Mouse (Mus musculus) gastrocnemius, adult 2 months (tissue): ENCODE data around the gene Bace2. TPM values are rescaled to one million over a fixed set of nuclear protein-coding genes. Genes with fewer than 3 reads are reported as not detected.

Experiments
- DNase-seq: peaks from one replicate; pipeline ENCODE4 v3.0.0; 2022
- H3K27ac ChIP-seq: fragments of 200-600 bp; 2 replicates; pipeline ENCODE4 v1.8.1; 2022; ENCODE audit warnings: mild to moderate bottlenecking
- H3K4me3 ChIP-seq: fragments of 200-600 bp; 2 replicates; pipeline ENCODE4 v1.8.1; 2022; ENCODE audit warnings: mild to moderate bottlenecking, moderate library complexity
- CTCF ChIP-seq: fragments of 200-600 bp; IDR thresholded peaks from 2 replicates; pipeline ENCODE4 v1.8.1; 2022; ENCODE audit warnings: antibody characterized with exemption, mild to moderate bottlenecking, moderate library complexity
- intact Hi-C: fragments of 180-260 bp; cut with DNase I; formaldehyde crosslinking; loops from one replicate; pipeline ENCODE4 v1.15.1; 2025
- long read RNA-seq, 2 experiments: library from polyadenylated mRNA; stranded (forward); transcript quantifications; one replicate each; pipeline ENCODE4 v2.0.0; 2021
- total RNA-seq, 2 experiments: library from RNA; stranded (reverse); gene quantifications; 2 replicates each; pipeline ENCODE4 v1.2.3; 2021

Bace2 gene
- total RNA-seq = 1 to 10 TPM; 1.1 to 2.9 TPM
- long read RNA-seq, experiment 1, full-length matches to known transcripts = 3 of 4 reads
- long read RNA-seq, experiment 1, partial matches to known transcripts = 1 of 4 reads
- long read RNA-seq, experiment 1, other reads (novel, unspliced or antisense) = 0 of 4 reads
- long read RNA-seq, experiment 2, full-length matches to known transcripts = 1 of 2 reads
- long read RNA-seq, experiment 2, partial matches to known transcripts = 1 of 2 reads
- long read RNA-seq, experiment 2, other reads (novel, unspliced or antisense) = 0 of 2 reads

GRCm38 (mm10) chr16:97356499-97357187 is at the start of gene Bace2:
Gene Bace2, plus strand, starts transcription at chr16:97356742.
- intact Hi-C loops = no loop called here
- Histone ChIP-seq H3K27ac (peak within 1 kb of the TSS; percentile 82), H3K4me3 (peak within 1 kb of the TSS; percentile 80)

DNA sequence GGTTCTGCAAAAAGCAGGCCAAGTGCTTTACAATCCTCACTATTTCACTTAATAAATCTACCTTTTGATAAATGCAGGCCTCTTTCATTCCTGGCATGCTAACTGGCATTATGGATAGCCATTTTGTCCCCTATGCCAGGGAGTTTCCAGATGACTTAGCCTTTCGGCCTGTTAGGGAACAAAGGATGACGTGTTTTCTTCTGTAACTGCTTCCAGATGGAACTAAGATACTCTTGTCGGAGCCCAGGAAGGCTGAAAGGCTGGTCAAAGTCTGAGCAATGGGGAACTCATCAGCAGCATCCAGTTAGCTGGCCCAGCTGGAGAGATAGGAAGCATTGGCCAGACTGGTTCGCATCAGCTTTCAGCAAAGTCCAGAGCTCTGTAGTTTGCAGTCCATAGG is 48.9 kb upstream of the Bace2 start:
- no peak for DNase-seq
- Histone ChIP-seq H3K27ac (no peak overlapping the region), H3K4me3 (no peak overlapping the region)
- intact Hi-C loops = no loop called here
- TF ChIP-seq CTCF = no peak

More at GRCm38 (mm10) chr16:97356499-97357187, at the start of gene Bace2:
- TF ChIP-seq CTCF = peak; percentile 72
- DNase-seq = peak; percentile 84

GRCm38 (mm10) chr16:97309796-97310569 is 46.6 kb upstream of the Bace2 start:
- intact Hi-C loops = loop anchor here (5.0 kb wide), 4 partner anchors 107 to 467 kb away; no protein-coding TSS in a partner anchor
- TF ChIP-seq CTCF = no peak
- H3K4me3 ChIP-seq = no peak overlapping the region
- H3K27ac ChIP-seq = no peak overlapping the region
- no peak for DNase-seq

- Histone ChIP-seq H3K27ac (no peak overlapping the region), H3K4me3 (no peak overlapping the region)
- no peak for DNase-seq
- TF ChIP-seq CTCF = no peak
- intact Hi-C loops = loop anchor here (5.0 kb wide), 4 partner anchors 107 to 467 kb away; no protein-coding TSS in a partner anchor
Measured at GRCm38 (mm10) chr16:97310570-97310846, 46.0 kb upstream of the Bace2 start.

GRCm38 (mm10) chr16:97312960-97313686 is 43.4 kb upstream of the Bace2 start:
- Histone ChIP-seq H3K27ac (no peak overlapping the region), H3K4me3 (no peak overlapping the region)
- peak; percentile 72 for DNase-seq
- peak; percentile 80 for TF ChIP-seq CTCF
- intact Hi-C loops = loop anchor here (5.0 kb wide), 4 partner anchors 104 to 464 kb away; no protein-coding TSS in a partner anchor

- no peak for TF ChIP-seq CTCF
- intact Hi-C loops = no loop called here
- H3K27ac ChIP-seq = no peak overlapping the region
- no peak overlapping the region for H3K4me3 ChIP-seq
- DNase-seq = no peak
Measured at GRCm38 (mm10) chr16:97321576-97321975, 35.0 kb upstream of the Bace2 start.

- Histone ChIP-seq H3K4me3 (no peak overlapping the region), H3K27ac (no peak overlapping the region)
- TF ChIP-seq CTCF = no peak
- intact Hi-C loops = no loop called here
- DNase-seq = no peak
Measured at GRCm38 (mm10) chr16:97322604-97323003, 33.9 kb upstream of the Bace2 start.

GRCm38 (mm10) chr16:97325975-97326374 is 30.6 kb upstream of the Bace2 start:
- peak; percentile 45 for TF ChIP-seq CTCF
- peak; percentile 22 for DNase-seq
- Histone ChIP-seq H3K4me3 (no peak overlapping the region), H3K27ac (no peak overlapping the region)
- intact Hi-C loops = no loop called here

- H3K27ac ChIP-seq = no peak overlapping the region
- TF ChIP-seq CTCF = no peak
- no peak for DNase-seq
- H3K4me3 ChIP-seq = no peak overlapping the region
- intact Hi-C loops = no loop called here
Measured at GRCm38 (mm10) chr16:97328602-97329001, 27.9 kb upstream of the Bace2 start.

- no peak for TF ChIP-seq CTCF
- no peak for DNase-seq
- Histone ChIP-seq H3K4me3 (no peak overlapping the region), H3K27ac (no peak overlapping the region)
- intact Hi-C loops = no loop called here
Measured at GRCm38 (mm10) chr16:97353013-97353412, 3.5 kb upstream of the Bace2 start.

DNA sequence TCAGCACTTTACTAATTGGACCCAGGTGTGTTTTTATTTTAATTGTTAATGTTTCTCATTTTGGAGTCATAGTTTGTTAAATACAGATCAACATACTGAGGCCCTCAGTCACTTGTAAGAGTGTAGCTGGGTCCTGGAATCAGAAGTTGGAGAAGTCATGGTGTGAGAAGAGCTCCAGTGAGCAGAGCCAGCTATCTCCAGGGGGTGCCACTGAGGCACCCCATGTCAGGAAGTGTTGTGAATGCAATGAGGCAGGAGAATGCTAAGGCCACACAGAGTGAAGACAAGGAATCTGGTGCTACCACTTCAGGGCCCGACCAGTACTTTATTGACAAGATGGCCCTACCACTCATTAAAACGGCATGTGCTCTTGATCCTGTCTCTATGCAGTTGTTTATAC is 1.9 kb upstream of the Bace2 start:
- DNase-seq = no peak
- intact Hi-C loops = no loop called here
- H3K4me3 ChIP-seq = no peak overlapping the region
- no peak overlapping the region for H3K27ac ChIP-seq
- TF ChIP-seq CTCF = no peak

DNA sequence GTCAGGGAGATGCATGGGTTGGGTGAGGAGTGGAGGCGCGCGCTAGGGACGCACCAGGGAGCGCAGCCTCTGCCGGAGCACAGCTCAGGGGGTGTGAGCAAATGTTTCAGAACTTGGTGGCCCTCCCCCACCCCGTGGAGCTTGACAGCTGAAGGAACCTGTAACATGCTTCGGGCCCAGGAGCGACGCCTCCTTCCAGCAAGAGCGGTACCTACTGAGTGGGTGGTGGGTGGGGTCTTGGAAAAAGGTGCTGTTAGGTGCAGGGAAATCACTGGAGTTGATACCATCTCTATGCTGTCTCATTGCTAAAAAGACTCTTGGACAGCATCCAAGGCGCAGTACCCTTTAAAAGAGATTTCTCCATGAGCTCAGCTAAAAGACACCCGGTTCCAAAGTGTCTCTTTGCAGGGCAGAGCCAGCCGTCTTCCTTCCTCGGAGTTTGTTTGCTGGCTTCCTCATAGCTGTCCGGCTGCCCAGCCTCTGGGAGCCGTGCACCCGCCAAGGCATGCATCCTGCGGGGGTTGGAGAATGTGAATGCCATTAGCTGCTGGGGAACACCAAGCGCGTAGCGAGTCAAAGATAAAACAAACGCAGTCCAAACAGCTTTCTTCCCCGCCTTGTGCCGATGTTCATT is 763 bp downstream of the Bace2 start:
- peak overlapping the region; percentile 80 for H3K4me3 ChIP-seq
- H3K27ac ChIP-seq = peak overlapping the region; percentile 82
- no peak for TF ChIP-seq CTCF
- DNase-seq = peak; percentile 68
- intact Hi-C loops = no loop called here
